Mouse (Mus musculus) fat pad, adult 2 months (tissue): ENCODE measurements at regions not wholly inside any gene's neighbourhood (a gene's known extent, or its start where the extent isn't known, plus 50 kb on each side); places are given as distances from the start of the nearest gene placed in this dataset.

Experiments
- DNase-seq: peaks from one replicate; pipeline ENCODE4 v3.0.0-alpha.2; 2011; ENCODE audit warnings: low read depth, low spot score; ENCODE audit errors: extremely low read depth

DNA sequence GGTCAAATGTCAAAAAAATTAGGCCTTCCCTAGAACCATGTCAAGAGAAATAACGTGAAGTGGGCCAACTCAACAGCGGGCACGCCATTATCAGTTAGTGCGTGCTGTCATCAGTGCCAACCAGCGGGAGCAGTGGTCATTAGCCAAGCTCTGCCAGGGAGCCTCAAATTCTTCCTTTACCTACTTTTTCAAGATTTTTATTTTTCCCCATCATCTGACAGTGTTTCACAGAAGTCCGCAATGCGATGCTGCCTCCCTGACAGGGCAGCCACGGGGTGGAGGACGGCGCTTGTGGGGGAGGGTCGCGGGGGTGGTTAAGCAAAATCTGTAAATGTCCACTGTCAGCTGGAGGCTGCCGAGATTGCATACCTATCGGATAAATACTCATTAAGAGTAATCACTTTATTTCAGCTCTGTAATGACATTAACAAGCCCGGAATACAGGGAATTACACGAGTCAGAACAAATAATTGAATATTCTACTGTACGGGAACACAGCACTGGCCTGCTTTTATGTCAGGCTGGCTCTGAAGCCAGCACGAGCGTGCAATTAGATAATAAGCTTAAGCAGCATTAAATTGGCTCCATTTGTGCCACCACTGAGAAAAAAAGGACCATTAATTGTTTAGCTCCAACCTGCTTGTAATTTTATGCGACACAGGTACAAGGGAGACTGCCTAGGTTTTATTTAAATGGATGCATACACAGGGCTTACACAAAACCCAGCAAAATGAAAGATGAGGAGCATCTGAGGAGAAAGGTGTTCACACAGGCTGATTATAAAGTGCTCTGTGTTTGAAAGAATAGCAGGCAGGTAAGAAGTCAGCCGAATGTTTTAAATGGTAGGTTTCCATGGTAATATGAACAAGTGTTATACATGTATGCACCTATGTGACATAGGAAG lies 212.0 kb upstream of the Adamts16 start:
- DNase-seq = no peak

DNA sequence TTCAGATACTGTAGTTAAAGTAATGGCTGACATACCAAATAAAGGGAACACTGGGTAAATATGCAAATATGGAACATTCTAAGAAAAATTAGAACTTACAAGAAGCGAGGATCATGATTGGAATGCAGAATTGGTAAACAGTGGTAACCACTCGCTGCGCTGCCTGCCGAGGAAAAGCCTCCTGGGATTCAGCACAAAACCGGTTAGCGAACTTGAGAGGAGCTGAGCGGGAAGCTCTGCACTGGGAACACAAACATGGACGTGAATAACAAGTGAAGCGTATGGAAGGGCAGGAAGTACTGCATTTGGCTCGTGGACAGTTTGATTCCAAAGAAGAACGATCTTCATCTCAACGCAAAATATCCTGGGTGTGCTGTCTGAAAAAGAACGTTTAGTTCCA lies 209.0 kb upstream of the Adamts16 start:
- no peak for DNase-seq

DNA sequence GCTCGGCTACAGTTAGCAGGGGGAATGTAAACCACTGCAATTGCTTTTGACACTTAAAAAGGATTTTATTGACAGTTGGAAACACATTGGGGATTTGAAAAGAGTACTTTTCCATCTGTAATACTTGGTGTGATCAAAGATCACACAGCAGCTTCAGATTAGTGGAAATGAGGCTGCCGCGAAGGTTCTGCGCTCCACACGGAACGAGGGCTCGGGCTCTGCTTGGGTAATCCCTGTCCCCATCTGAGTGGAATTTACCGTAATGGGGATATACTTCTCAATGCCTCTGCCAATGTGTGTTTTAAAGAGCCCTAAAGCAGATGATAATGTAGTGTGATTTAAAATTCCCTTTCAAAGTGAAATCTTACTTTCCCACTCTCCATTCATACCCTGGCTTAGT lies 194.4 kb upstream of the Adamts16 start:
- no peak for DNase-seq

DNA sequence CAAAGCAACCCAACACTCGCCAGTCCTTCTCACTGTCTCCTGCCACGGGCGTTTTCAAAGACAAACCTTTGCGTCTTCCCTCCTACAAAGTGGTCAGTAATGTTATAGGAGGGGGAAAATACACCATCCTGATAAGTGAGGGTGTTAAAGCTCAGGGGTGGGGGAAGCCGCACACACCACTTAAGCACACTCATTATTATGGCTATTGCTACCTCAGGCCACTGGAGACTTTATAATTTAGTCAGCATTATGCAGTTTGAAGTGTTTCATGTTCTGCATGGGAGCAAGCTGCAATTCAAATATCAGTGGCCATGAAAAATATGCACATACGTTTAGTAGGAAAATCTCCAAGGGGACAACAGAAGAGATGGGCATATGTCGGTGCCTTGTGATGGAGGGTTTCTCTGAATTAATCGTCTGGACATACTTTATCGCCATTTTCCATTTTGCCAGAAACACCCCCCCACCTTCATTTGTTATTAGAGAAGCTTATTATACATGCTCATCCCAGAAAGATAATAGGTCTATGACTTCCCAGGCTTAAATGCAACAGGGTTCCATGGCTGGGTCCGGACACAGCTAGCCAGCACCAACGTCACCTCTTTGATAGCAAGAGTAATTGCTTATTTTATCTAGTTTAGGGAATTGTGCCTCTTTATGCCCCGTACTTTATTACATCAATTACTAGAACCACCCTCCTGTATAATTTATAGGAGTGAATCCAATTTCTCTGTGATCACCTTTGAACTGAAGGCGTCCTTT lies 193.5 kb upstream of the Adamts16 start:
- DNase-seq = no peak

DNA sequence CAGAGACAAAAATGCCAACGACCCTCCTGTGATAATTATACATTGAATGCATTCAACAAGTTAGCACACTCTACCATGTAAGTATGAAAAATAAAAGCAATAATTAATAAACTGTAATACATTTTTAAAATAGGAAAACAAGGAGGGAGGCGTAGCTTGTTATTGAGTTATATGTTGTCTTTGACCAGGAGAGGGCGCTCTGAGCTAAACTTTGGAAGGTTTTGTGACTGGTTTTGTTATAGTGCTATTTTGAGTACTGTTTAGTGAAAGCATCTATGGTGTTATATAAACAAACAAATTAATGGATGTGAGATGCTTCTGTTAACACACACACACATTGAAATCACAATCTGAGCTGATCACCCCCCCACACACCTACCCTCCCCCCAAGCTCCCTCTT lies 166.6 kb upstream of the Adamts16 start:
- DNase-seq = no peak

DNA sequence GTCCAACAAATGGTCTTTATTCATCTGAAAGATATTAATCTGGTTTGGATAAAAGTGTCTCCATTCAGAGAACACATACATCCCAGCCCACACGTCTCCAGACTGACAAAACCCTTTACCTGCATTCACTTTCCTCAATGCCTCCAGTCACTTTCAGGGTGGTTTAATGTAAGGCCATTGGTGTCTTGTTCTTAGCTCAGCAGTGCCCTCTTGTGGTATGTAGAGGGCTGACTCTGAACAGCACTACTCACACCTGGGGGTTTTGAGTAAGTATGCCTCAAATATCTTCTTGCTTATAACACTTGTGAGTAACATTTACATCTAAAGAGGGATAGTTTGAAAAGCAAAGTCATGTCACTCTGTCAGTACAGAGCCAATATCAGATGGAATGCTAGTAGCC lies 164.5 kb upstream of the Adamts16 start:
- DNase-seq = no peak

DNA sequence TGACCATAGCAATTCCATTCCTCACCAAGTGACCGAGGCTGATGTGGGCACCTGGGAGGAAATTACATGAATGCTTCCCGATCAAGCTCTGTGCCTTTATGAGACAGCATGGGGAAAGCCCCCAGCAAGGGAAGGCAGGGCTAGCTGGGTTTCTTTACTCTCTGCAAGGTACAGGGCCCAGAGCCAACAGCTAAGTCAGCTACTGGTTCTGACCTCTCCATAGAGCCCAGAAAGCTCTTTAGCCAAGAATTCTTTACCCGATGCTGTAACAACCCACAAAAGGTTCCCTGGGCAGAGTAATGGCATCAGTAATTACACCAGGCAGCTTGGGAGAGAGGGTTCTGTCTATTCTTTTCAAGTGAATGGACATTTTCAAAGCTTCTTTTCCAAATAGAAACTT lies 161.9 kb upstream of the Adamts16 start:
- no peak for DNase-seq

DNA sequence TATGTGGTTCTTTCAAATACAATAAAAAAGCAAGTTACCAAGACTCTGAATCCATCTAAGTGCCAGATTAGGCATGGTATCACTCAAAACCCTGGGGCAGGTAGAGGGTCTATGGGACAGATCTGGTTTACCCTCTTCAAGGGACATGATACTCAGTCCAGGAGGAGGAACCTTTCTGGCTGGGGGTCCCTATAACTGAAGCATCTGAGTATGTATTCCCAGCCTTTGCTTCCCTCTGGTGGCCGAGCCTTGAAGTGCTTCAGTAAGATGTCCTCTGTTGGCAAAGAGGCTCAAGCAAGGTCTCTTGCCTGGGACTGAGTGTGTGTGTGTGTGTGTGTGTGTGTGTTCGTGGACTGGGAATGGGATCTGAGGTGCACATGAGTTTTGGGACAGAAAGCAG lies 159.7 kb upstream of the Adamts16 start:
- DNase-seq = no peak

DNA sequence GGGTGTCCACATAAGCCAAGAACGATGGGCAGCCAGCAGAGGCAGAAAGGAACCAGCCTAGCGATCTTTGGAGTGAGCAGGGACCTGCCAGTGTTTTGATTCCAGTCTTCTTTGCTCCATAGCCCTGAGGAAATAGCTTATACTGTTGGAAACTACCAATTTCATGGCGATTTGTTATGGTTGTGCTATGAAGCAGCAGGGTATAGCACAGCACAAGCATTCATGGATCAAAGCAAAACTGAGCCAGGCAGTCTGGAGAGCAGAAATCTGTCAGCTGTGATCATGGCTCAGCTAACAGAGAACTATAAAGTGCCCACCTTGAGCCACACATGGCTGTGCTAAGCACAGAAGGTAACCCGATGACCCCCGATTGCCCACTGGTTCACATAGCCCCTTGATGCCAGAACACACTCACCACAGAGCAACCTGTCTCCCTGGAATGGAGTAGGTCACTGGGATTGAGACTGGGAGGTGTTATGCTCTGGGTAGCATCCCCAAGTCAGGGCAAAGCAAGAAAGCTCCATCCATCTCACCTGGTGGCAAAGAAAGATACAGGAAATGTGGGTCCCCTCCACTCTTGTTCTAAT lies 158.9 kb upstream of the Adamts16 start:
- DNase-seq = no peak

DNA sequence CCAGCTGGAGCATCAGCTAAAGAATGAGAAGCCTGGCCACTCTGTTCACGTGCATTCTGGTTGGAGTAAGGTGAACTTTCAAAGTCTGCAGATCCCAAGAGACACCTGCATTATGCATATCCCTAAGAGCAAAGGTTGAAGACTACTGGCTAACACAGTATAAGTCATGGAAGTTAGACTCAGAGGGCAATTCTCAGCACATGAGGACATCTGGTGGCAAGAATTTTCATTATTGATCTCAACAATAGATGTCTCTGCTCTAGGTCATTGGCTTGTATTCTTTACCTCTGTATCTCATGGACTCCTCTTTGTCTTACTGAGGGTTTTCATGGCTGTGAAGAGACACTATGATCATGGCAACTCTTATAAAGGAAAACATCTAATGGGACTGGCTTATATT lies 151.9 kb upstream of the Adamts16 start:
- no peak for DNase-seq

DNA sequence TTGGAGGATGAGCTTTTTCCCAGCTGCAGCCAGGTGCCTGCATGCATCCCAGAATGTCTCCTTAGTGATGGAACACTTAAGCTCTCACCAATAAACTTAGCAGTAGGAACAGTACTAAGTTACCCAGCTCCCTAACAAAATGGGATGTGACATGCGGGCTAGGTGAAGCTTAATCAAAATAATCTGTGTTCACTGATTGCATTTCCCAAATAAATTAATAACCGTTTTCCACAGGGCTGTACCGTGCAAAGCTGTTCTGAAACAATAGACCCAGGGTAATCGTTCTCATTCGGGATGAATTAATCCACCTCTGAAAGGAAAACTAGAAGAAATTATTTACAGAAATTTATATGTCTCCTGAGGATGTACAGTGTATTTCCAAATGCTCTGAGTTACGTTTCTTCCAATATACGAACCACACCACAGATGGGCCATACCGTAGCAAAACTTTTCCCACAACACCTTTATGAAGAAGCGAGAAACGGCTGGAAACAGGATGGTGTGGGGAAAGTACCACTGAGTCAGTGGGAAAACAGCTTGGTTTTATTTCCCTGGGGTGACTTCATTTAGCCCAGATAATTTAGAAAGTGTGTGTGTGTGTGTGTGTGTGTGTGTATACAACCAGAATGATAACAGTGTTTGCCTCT lies 148.5 kb upstream of the Adamts16 start:
- DNase-seq = no peak

DNA sequence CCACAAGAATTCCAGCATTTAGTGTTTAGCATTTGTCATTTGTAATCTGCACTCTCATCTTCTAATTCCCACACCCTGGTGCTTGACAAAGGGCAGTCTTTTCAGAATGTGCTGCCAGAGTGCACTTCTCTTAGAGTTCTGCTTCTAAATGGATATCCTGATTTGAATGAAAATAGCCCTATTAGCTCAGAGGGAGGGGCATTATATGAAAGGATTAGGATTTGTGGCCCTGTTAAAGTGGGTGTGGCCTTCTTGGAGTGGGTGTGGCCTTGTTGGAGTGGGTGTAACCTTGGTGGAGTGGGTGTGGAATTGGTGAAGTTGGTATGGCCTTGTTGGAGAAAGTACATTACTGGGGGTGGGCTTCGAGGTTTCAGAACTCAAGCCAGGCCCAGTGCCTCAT lies 137.7 kb upstream of the Adamts16 start:
- no peak for DNase-seq

DNA sequence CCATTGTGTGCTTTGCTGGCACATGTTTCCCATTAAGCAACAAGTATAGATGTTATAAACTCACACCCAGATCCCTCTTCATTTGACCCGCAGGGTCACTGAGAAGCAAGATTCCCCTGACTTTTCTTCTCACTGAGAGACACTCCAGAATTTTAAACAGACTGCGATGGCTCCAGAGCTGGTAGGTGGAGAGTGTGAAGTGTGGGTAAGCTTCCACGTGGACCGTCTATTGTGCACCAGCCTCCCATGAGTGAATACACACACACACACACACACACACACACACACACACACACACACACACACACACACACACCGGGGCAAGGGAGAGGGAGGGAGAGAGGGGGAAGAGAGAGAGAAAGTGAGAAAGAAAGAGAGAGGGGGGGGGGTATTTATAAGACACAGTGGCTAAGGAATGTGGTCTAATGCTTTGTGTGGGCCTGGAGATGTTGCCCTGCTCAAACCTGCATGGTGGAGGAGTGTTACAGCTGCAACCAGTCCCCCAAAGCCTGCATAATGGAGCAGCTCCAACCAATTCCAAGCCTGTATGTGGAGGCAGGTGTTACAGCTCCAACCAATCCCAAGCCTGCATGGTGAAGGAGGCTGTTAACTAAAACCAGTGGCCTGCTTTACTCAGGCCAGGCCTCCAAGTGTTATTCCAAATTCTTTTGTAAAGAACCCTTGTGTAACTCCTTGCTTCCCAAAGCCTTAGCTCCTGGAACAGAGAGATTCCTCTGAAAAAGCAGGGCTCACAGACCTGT lies 137.1 kb upstream of the Adamts16 start:
- no peak for DNase-seq

DNA sequence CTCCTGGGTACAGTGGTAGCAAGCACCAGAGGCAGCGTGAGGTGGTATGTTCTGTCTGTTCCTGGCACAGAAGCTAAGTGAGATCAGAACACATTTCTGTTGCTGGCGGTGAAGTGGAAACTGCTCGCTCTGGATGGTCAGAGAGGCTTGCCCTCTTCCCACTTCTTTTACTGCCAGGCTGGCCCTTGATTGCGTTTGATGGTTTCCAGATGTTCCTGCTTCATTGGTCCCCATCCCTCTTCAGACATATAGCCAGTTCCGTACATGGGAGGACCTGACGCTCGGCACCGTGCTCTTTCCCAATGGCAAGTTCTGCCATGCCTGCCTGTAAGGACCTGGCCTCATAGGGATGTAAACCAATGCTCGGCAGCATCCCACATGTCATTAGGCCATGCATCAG lies 128.0 kb upstream of the Adamts16 start:
- no peak for DNase-seq

DNA sequence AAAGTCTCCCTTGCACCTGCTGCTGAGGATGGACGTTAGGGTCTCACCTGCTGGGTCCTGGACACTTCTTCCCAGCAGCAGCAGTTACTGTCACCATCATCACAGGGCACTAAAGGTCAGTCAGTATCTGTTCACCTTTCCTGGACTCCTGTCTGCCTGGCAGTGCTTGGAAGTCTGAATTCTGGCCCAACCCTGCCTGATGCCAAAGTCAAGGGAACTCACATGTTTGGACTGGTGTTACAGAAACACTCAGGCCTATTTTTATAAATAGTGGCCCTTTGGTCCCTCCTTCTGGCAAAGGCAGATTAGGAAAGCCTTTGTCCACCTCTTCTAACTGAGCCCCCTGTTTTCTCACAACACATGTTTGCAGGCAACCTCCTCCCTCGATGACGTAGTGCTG lies 126.2 kb upstream of the Adamts16 start:
- DNase-seq = no peak

DNA sequence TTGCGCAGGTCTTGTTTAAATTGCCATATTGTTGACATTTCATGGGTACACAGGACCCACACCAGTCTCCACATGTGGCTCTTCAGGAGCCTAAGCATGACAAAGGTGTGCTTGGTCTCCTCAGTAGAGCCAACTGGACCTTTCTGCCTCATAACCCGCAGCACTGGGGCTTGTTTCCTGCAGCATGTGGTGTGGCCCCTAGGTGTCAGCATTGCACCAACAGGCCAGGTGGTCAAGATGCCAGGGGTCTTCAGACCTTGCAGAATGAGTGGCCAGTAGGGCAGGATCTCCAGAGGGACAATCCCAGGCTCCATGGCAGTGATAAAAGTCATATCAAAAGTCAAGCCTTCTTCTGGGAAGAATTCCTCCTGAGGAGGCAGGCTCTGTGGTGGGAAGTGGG lies 121.8 kb upstream of the Adamts16 start:
- no peak for DNase-seq

DNA sequence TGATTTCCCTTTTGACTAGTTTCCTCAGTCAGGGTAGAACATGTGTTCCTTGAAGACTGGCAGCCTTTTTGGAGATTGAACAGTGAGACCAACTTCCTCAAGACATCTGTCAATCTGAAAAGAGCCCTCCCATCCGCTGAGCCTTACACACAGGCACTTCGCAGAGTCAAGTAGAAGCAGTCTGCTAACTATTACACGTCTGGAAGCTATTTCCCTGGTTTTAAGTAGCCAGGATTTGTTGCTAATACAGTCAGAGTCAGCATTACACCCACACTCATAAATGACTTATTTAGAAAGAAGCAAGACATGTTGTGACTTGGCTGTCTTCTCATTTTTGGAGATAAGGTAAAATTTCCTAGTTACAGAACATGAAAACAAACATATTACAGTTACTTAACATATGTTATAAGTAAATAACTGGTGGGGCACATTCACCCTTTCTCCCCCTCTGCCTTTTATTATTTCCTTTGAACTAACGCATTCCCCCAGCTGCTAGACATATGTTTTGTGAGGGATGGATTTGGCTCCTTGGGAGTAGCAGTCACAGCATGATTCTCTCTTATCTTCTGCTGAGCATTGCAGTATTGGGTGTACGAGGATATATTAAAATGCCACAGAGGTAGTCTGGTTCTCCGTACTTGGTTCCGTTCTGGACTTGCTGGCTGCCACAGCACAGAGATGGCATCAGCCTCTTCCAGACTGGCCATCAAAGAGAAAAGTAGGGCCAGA lies 92.9 kb upstream of the Adamts16 start:
- no peak for DNase-seq

DNA sequence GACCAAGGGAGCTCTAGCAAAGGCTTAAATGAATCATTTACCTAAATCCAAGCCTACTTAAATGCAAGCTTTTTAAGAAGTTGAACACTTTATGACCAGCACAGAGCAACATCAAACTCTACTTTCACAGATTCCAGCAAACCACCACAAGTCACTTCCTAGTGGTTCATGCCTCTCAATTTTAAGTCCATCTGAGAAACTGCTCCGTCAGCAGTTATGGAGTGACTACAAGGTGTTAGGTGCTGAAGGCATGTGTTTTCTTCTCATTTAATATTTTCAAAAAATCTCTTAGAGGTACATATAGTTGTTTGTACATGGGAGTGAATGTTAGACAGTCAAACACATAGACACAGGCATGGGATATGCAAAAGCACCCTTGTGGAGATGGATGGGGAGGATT lies 72.2 kb upstream of the Adamts16 start:
- DNase-seq = no peak

DNA sequence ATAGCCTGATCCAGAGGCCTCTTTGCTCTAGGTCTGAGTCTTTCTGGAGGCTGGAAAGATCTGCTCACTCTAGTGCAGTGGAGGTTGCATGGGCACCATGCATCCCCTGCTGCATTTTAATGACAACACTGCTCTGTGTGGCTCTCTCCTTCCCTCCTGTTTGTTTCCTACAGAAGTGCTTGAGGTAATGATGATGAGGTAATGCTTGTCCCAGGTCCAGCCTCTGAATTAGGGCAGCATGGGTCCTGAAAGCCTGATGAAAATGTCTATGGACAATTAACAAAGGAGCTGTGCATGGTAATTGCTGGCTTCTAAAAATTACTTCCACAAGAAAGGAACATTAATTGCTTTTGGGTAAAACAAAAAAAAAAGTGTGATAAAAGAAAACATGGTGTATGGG lies 69.3 kb upstream of the Adamts16 start:
- no peak for DNase-seq

DNA sequence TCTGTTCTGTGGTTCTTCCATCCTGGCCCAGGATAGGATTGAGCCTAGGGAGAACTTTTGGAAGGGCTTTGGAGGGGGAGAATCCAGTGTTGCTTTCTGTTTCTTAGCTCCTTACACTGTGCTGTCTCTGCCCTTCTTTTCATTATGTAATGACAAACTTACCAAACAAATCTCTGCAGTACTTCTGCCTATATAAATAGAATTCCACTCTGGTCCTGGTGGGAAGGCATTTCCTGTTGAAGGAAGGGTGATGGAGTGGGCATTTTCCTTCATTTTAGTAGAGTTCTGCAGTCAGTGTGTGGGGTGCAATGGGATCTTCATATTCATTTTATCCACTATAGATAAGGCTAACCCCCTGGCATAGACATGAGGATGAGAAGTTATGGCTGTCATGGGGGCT lies 63.2 kb upstream of the Adamts16 start:
- no peak for DNase-seq
